Mouse (Mus musculus): ENCODE measurements around the gene Arhgef19. TPM values are rescaled to one million over a fixed set of nuclear protein-coding genes. Genes with fewer than 3 reads are reported as not detected.

Arhgef19 gene
- total and polyA plus RNA-seq, 3 experiments = 0.78 TPM; not detected in 2

- Histone ChIP-seq H3K27me3 (ENCODE audit: control insufficient read depth in 1 of 2, insufficient read depth in 2 of 2, low read length in 2 of 2) (no peaks in the 10 kb centered on the region), H3K79me2 (ENCODE audit: control insufficient read depth, insufficient read depth, low read length, poor library complexity) (no peaks in the 10 kb centered on the region), H3K4me3 (ENCODE audit: control insufficient read depth in 1 of 2, insufficient read depth in 1 of 2, low read depth in 2 of 2, low read length in 2 of 2) (no peak overlapping the region), H3K9ac (ENCODE audit: control insufficient read depth, low read depth, low read length, poor library complexity, severe bottlenecking) (no peak overlapping the region), H3K9me3 (replicated peaks; ENCODE audit: insufficient read depth, low read length) (no peaks in the 10 kb centered on the region), H3K27ac (ENCODE audit: control insufficient read depth, low read depth, low read length) (no peak overlapping the region), H3K4me1 (ENCODE audit: control insufficient read depth in 1 of 2, insufficient read depth in 2 of 2, low read length in 2 of 2) (no peaks in the 10 kb centered on the region), H3K36me3 (ENCODE audit: control insufficient read depth in 1 of 2, insufficient read depth in 2 of 2, low read length in 2 of 2) (peaks cover 0 to 13% of the 10 kb centered on the region in 2 experiments; a peak in 2 of 4 replicates)
- no peak for DNase-seq (ENCODE audit: low read depth, low spot score)
- TF ChIP-seq ZKSCAN1 (IDR thresholded peaks at IDR 0.05; ENCODE audit: low read depth, low read length) (no peak), SIN3A (IDR thresholded peaks at IDR 0.05; ENCODE audit: low read length) (no peak), KAT2A (conservative IDR thresholded peaks at IDR 0.05; ENCODE audit: low read depth, low read length) (no peak), EP300 (IDR thresholded peaks at IDR 0.05; ENCODE audit: low read depth in 1 of 2, low read length in 2 of 2) (no peak), ZNF384 (IDR thresholded peaks at IDR 0.05; ENCODE audit: low read depth, low read length) (no peak), POLR2A (IDR thresholded peaks at IDR 0.05; ENCODE audit: control insufficient read depth in 1 of 2, insufficient read depth in 1 of 2, low read depth in 1 of 2, low read length in 2 of 2, poor library complexity in 1 of 2) (no peak), USF2 (IDR thresholded peaks at IDR 0.05; ENCODE audit: borderline replicate concordance in 1 of 2, insufficient read depth in 1 of 2, low read depth in 1 of 2, low read length in 2 of 2) (no peak), GABPA (IDR thresholded peaks at IDR 0.05; ENCODE audit: low read depth, low read length) (no peak), ZC3H11A (IDR thresholded peaks at IDR 0.05; ENCODE audit: low read depth, low read length) (no peak), ELF1 (IDR thresholded peaks at IDR 0.05; ENCODE audit: low read depth, low read length) (no peak), RAD21 (IDR thresholded peaks at IDR 0.05; ENCODE audit: low read depth, low read length) (no peak), ZMIZ1 (IDR thresholded peaks at IDR 0.05; ENCODE audit: low read depth, low read length) (no peak), MAX (IDR thresholded peaks at IDR 0.05; ENCODE audit: low read length) (no peak), GATA1 (IDR thresholded peaks at IDR 0.05; ENCODE audit: low read depth, low read length) (no peak), RCOR1 (IDR thresholded peaks at IDR 0.05; ENCODE audit: low read depth, low read length) (no peak), HCFC1 (IDR thresholded peaks at IDR 0.05; ENCODE audit: low read depth, low read length) (no peak), TCF12 (IDR thresholded peaks at IDR 0.05; ENCODE audit: low read depth, low read length) (no peak), ETS1 (IDR thresholded peaks at IDR 0.05; ENCODE audit: low read depth, low read length) (no peak), MAZ (IDR thresholded peaks at IDR 0.05; ENCODE audit: low read depth, low read length) (no peak), USF1 (IDR thresholded peaks at IDR 0.05; ENCODE audit: low read depth, low read length) (no peak)
These were observed 44.7 kb upstream of the Arhgef19 start for GRCm38 (mm10) chr4:141194553-141194952.

- no peak overlapping the region for H3K27ac ChIP-seq (ENCODE audit: control insufficient read depth, low read depth, low read length)
- H3K36me3 ChIP-seq (ENCODE audit: control insufficient read depth in 1 of 2, insufficient read depth in 2 of 2, low read length in 2 of 2) = peaks cover 0 to 11% of the 10 kb centered on the region in 2 experiments; a peak in 2 of 4 replicates
- H3K79me2 ChIP-seq (ENCODE audit: control insufficient read depth, insufficient read depth, low read length, poor library complexity) = no peaks in the 10 kb centered on the region
- no peak overlapping the region for H3K4me3 ChIP-seq (ENCODE audit: control insufficient read depth in 1 of 2, insufficient read depth in 1 of 2, low read depth in 2 of 2, low read length in 2 of 2)
- H3K27me3 ChIP-seq (ENCODE audit: control insufficient read depth in 1 of 2, insufficient read depth in 2 of 2, low read length in 2 of 2) = no peaks in the 10 kb centered on the region
- no peaks in the 10 kb centered on the region for H3K9me3 ChIP-seq (replicated peaks; ENCODE audit: insufficient read depth, low read length)
- H3K4me1 ChIP-seq (ENCODE audit: control insufficient read depth in 1 of 2, insufficient read depth in 2 of 2, low read length in 2 of 2) = no peaks in the 10 kb centered on the region
- H3K9ac ChIP-seq (ENCODE audit: control insufficient read depth, low read depth, low read length, poor library complexity, severe bottlenecking) = no peak overlapping the region
- no peak for TF ChIP-seq MAZ (IDR thresholded peaks at IDR 0.05; ENCODE audit: low read depth, low read length)
- DNase-seq (ENCODE audit: low read depth, low spot score) = no peak
These were observed 42.2 kb upstream of the Arhgef19 start for GRCm38 (mm10) chr4:141196981-141197685.
